7 mouse cellular contexts compared by ENCODE assay signal in genomic region chr3:145293207-145293606, GRCm38 (mm10). TPM values are rescaled to one million over a fixed set of nuclear protein-coding genes. Genes with fewer than 3 reads are reported as not detected.
A peak's percentile ranks its signal among the peaks of the same experiment; 100 is the strongest.
DNase-seq lines count a peak whose midpoint lies in the region; ATAC-seq and TF ChIP-seq lines count a peak whose summit lies in the region.

No protein-coding gene starts in this region.

- peaks cover 9% of the 10 kb centered on the region for H3K4me1 ChIP-seq in E14TG2a.4 (replicated peaks; ENCODE audit: low read depth, low read length)
- H3K4me1 ChIP-seq in midbrain, embryonic 14.5 days (ENCODE audit: control insufficient read depth, insufficient read depth, low read length): peaks cover 9% of the 10 kb centered on the region

- no peaks in the 10 kb centered on the region for H3K9me3 ChIP-seq in E14TG2a.4 (ENCODE audit: low read length)
- no peaks in the 10 kb centered on the region for H3K9me3 ChIP-seq in midbrain, embryonic 14.5 days (ENCODE audit: control insufficient read depth, low read length)

- peaks cover 33% of the 10 kb centered on the region for H3K27me3 ChIP-seq in E14TG2a.4 (ENCODE audit: insufficient read depth, low read length)
- peaks cover 9% of the 10 kb centered on the region for H3K27me3 ChIP-seq in midbrain, embryonic 14.5 days (ENCODE audit: control insufficient read depth, insufficient read depth, low read length)

- H3K9ac ChIP-seq in midbrain, embryonic 14.5 days (replicated peaks; ENCODE audit: low read length): peak overlapping the region; percentile 38

- H3K27ac ChIP-seq in midbrain, embryonic 14.5 days (replicated peaks; ENCODE audit: low read depth, low read length): no peak overlapping the region

- 7% methylated on average over 9 of the region's 9 CpGs for WGBS in midbrain, embryonic 14.5 days

- H3K36me3 ChIP-seq in E14TG2a.4 (ENCODE audit: insufficient read depth, low read length): no peaks in the 10 kb centered on the region
- no peaks in the 10 kb centered on the region for H3K36me3 ChIP-seq in midbrain, embryonic 14.5 days (ENCODE audit: control insufficient read depth, insufficient read depth, low read length)

- H3K4me3 ChIP-seq in E14TG2a.4 (replicated peaks; ENCODE audit: low read length): peak overlapping the region; percentile 37
- peak overlapping the region; percentile 28 for H3K4me3 ChIP-seq in midbrain, embryonic 14.5 days (replicated peaks; ENCODE audit: low read depth, low read length)

- DNase-seq in 3134 (ENCODE audit: extremely low read depth, insufficient read length, low spot score): peak; percentile 6
- DNase-seq in forelimb bud, embryonic 11.5 days (ENCODE audit: low read depth, low spot score): peak; percentile 11
- DNase-seq in kidney, postnatal 4 days: peak; percentile 49 to 67
- DNase-seq in midbrain, embryonic 14.5 days: peak; percentile 51
- no peak for DNase-seq in cerebellum, adult 9-11 months
- no peak for DNase-seq in B cell, adult 2 months

- peak overlapping the region; percentile 64 for H3K4me2 ChIP-seq in midbrain, embryonic 14.5 days (ENCODE audit: low read length)

- no peak for TF ChIP-seq CTCF in E14TG2a.4 (conservative IDR thresholded peaks at IDR 0.05; ENCODE audit: low read length)

- no peak for ATAC-seq in midbrain, embryonic 14.5 days (ENCODE audit: low FRiP score, low TSS enrichment)

RNA-seq across cellular contexts. Expression of gene Col24a1, which starts 0.9 kb away (rescaled TPM):
- 0.31 and 0.37 TPM in 2 replicates for polyA plus RNA-seq in midbrain, embryonic 14.5 days (2014; fragmentation: Nextera tagmentation; extraction: Ambion mirVana)

Comparison
In these comparisons a context has a peak if more than half of its experiments do, and no peak if none do; other contexts are left out.
1. DNase-seq: peak in 3134 (single experiment), forelimb bud, embryonic 11.5 days (single experiment), kidney, postnatal 4 days (2 of 2) and midbrain, embryonic 14.5 days (single experiment); none in cerebellum, adult 9-11 months (single experiment) and B cell, adult 2 months (0 of 2).